Mouse (Mus musculus) heart, embryonic 11.5 days (tissue): ENCODE data around the gene Zfp131. TPM values are rescaled to one million over a fixed set of nuclear protein-coding genes. Genes with fewer than 3 reads are reported as not detected.
A peak's percentile ranks its signal among the peaks of the same experiment; 100 is the strongest.

ENCODE experiments used
- ATAC-seq: fragments of 200-750 bp; cut with Nextera tagmentation; replicated peaks from 2 replicates; pipeline ENCODE4 v1.8.0; 2017; ENCODE audit warnings: moderate library complexity; ENCODE audit not compliant: insufficient number of reproducible peaks, low FRiP score, low TSS enrichment
- H3K27ac ChIP-seq: fragments of 300-500 bp; sonication (generic); 2 replicates; pipeline ENCODE4 v1.5.1; 2014; ENCODE audit warnings: mild to moderate bottlenecking, low read depth, low read length
- H3K27me3 ChIP-seq: fragments of 300-500 bp; sonication (generic); 2 replicates; pipeline ENCODE4 v1.6.1; 2014; ENCODE audit warnings: mild to moderate bottlenecking, low read length, mixed read lengths; ENCODE audit not compliant: control insufficient read depth, insufficient read depth
- H3K36me3 ChIP-seq: fragments of 300-500 bp; sonication (generic); 2 replicates; pipeline ENCODE4 v1.6.1; 2014; ENCODE audit warnings: mild to moderate bottlenecking, low read length, moderate library complexity, mixed read lengths; ENCODE audit not compliant: control insufficient read depth, insufficient read depth
- H3K4me1 ChIP-seq: fragments of 300-500 bp; sonication (generic); 2 replicates; pipeline ENCODE4 v1.6.1; 2014; ENCODE audit warnings: low read length; ENCODE audit not compliant: control insufficient read depth, insufficient read depth
- H3K4me2 ChIP-seq: fragments of 300-500 bp; sonication (generic); 2 replicates; pipeline ENCODE4 v1.6.1; 2014; ENCODE audit warnings: mild to moderate bottlenecking, moderate library complexity
- H3K4me3 ChIP-seq: fragments of 300-500 bp; sonication (generic); 2 replicates; pipeline ENCODE4 v1.5.1; 2014; ENCODE audit warnings: low read depth, low read length
- H3K9ac ChIP-seq: fragments of 300-500 bp; sonication (generic); 2 replicates; pipeline ENCODE4 v1.6.1; 2014; ENCODE audit warnings: mild to moderate bottlenecking, low read depth, low read length, moderate library complexity
- H3K9me3 ChIP-seq: fragments of 300-500 bp; sonication (generic); replicated peaks from 2 replicates; pipeline ENCODE4 v1.6.1; 2016; ENCODE audit warnings: low read length; ENCODE audit not compliant: control insufficient read depth
- WGBS: fragments of 180-500 bp; shearing (Covaris S2); extraction: QIAGEN DNeasy Blood & Tissue Kit; methylation state at CpG from one replicate; pipeline ENCODE4 v1.1.7; 2014; ENCODE audit not compliant: insufficient replicate concordance; 5-methylcytosine and 5-hydroxymethylcytosine counted together
- polyA plus RNA-seq: library from polyadenylated mRNA; unstranded; fragments of >200 nt; fragmentation: Nextera tagmentation; extraction: Ambion mirVana; gene quantifications from 2 replicates; pipeline ENCODE4 v1.2.1, GENCODE M21; 2014

Gene Zfp131
- polyA plus RNA-seq, 1 experiment from 2014 or later, result 23.9 TPM

GRCm38 (mm10) chr13:119810031-119810430 is 19.3 kb upstream of the Zfp131 start:
- Histone ChIP-seq H3K4me3 (no peak overlapping the region), H3K27ac (no peak overlapping the region), H3K27me3 (no peaks in the 10 kb centered on the region), H3K9me3 (no peaks in the 10 kb centered on the region), H3K36me3 (no peaks in the 10 kb centered on the region), H3K9ac (no peak overlapping the region), H3K4me2 (no peak overlapping the region), H3K4me1 (no peaks in the 10 kb centered on the region)
- no peak for ATAC-seq
- 87% methylated on average over 9 of the region's 9 CpGs for WGBS

- Histone ChIP-seq H3K4me1 (no peaks in the 10 kb centered on the region), H3K27ac (no peak overlapping the region), H3K4me3 (no peak overlapping the region), H3K9me3 (no peaks in the 10 kb centered on the region), H3K4me2 (no peak overlapping the region), H3K36me3 (no peaks in the 10 kb centered on the region), H3K9ac (no peak overlapping the region), H3K27me3 (no peaks in the 10 kb centered on the region)
- ATAC-seq, result no peak
- WGBS, result 61% methylated on average over 2 of the region's 2 CpGs
Measured at GRCm38 (mm10) chr13:119808937-119809336, 18.2 kb upstream of the Zfp131 start.

GRCm38 (mm10) chr13:119797656-119798055 is 7.0 kb upstream of the Zfp131 start:
- 63% methylated on average over 4 of the region's 4 CpGs for WGBS

GRCm38 (mm10) chr13:119792791-119793404 is 2.2 kb upstream of the Zfp131 start:
- H3K4me1 ChIP-seq, result peaks cover 6% of the 10 kb centered on the region; the same call in 1 of the 2 replicates
- H3K9me3 ChIP-seq, result no peaks in the 10 kb centered on the region
- H3K36me3 ChIP-seq, result no peaks in the 10 kb centered on the region
- H3K4me2 ChIP-seq, result no peak overlapping the region
- WGBS, result 65% methylated on average over 5 of the region's 5 CpGs
- no peak for ATAC-seq
- H3K9ac ChIP-seq, result no peak overlapping the region
- no peak overlapping the region for H3K27ac ChIP-seq
- no peak overlapping the region for H3K4me3 ChIP-seq
- no peaks in the 10 kb centered on the region for H3K27me3 ChIP-seq

More at GRCm38 (mm10) chr13:119797656-119798055, 7.0 kb upstream of the Zfp131 start:
- no peak overlapping the region for H3K4me3 ChIP-seq
- no peak for ATAC-seq
- no peaks in the 10 kb centered on the region for H3K9me3 ChIP-seq
- no peak overlapping the region for H3K4me2 ChIP-seq
- no peaks in the 10 kb centered on the region for H3K27me3 ChIP-seq
- H3K4me1 ChIP-seq, result no peaks in the 10 kb centered on the region
- H3K9ac ChIP-seq, result no peak overlapping the region
- H3K27ac ChIP-seq, result no peak overlapping the region
- H3K36me3 ChIP-seq, result no peaks in the 10 kb centered on the region

GRCm38 (mm10) chr13:119791580-119792135 is 969 bp upstream of the Zfp131 start:
- Histone ChIP-seq H3K27me3 (no peaks in the 10 kb centered on the region), H3K9me3 (no peaks in the 10 kb centered on the region), H3K4me1 (peaks cover 6% of the 10 kb centered on the region; the same call in 1 of the 2 replicates), H3K4me2 (peak overlapping the region; percentile 91), H3K4me3 (peak overlapping the region; percentile 91), H3K9ac (peak overlapping the region; percentile 96), H3K36me3 (peaks cover 9% of the 10 kb centered on the region), H3K27ac (peak overlapping the region; percentile 96)
- no peak for ATAC-seq
- 3% methylated on average over 18 of the region's 18 CpGs for WGBS

GRCm38 (mm10) chr13:119789851-119790717 is 605 bp downstream of the Zfp131 start:
- peak overlapping the region; percentile 72 for H3K4me2 ChIP-seq
- H3K9me3 ChIP-seq, result no peaks in the 10 kb centered on the region
- H3K36me3 ChIP-seq, result peaks cover 13% of the 10 kb centered on the region
- H3K27ac ChIP-seq, result peak overlapping the region; percentile 96
- peak overlapping the region; percentile 91 for H3K4me3 ChIP-seq
- H3K27me3 ChIP-seq, result no peaks in the 10 kb centered on the region
- ATAC-seq, result peak; percentile 68
- peak overlapping the region; percentile 96 for H3K9ac ChIP-seq
- 1% methylated on average over 49 of the region's 66 CpGs for WGBS
- peaks cover 6% of the 10 kb centered on the region; the same call in 1 of the 2 replicates for H3K4me1 ChIP-seq

- Histone ChIP-seq H3K9ac (no peak overlapping the region), H3K4me3 (no peak overlapping the region), H3K27me3 (no peaks in the 10 kb centered on the region), H3K9me3 (no peaks in the 10 kb centered on the region), H3K27ac (no peak overlapping the region), H3K4me2 (no peak overlapping the region), H3K36me3 (peaks cover 27% of the 10 kb centered on the region), H3K4me1 (no peaks in the 10 kb centered on the region)
- WGBS, result 86% methylated on average over 4 of the region's 4 CpGs
- ATAC-seq, result no peak
Measured at GRCm38 (mm10) chr13:119783581-119783980, 7.1 kb downstream of the Zfp131 start.

GRCm38 (mm10) chr13:119768541-119768940 is 22.1 kb downstream of the Zfp131 start:
- H3K4me1 ChIP-seq, result no peaks in the 10 kb centered on the region
- H3K36me3 ChIP-seq, result peaks cover 23% of the 10 kb centered on the region
- no peak overlapping the region for H3K9ac ChIP-seq
- H3K4me3 ChIP-seq, result no peak overlapping the region
- H3K9me3 ChIP-seq, result no peaks in the 10 kb centered on the region
- no peak overlapping the region for H3K27ac ChIP-seq
- no peak for ATAC-seq
- no peaks in the 10 kb centered on the region for H3K27me3 ChIP-seq
- 76% methylated on average over 6 of the region's 6 CpGs for WGBS
- no peak overlapping the region for H3K4me2 ChIP-seq
